9 mouse cellular contexts compared by ENCODE assay signal in genomic region chr8:4493686-4494440, GRCm38 (mm10). TPM values are rescaled to one million over a fixed set of nuclear protein-coding genes. Genes with fewer than 3 reads are reported as not detected.
DNase-seq lines count a peak whose midpoint lies in the region; ATAC-seq and TF ChIP-seq lines count a peak whose summit lies in the region.
"Had no signal": no experiment of that assay in that cellular context is flagged by ENCODE, and none has a peak within 500 bp of the region (broad histone marks: within the 10 kb centered on the region; RNA-seq: fewer than 3 reads in every experiment).

No protein-coding gene starts in this region.

- H3K27me3 ChIP-seq in embryonic facial prominence, embryonic 13.5 days = no peaks in the 10 kb centered on the region
- no peaks in the 10 kb centered on the region for H3K27me3 ChIP-seq in heart, embryonic 10.5 days (ENCODE audit: insufficient read depth, poor library complexity, severe bottlenecking)
- no peaks in the 10 kb centered on the region for H3K27me3 ChIP-seq in kidney, embryonic 15.5 days
- no peaks in the 10 kb centered on the region for H3K27me3 ChIP-seq in limb, embryonic 14.5 days (ENCODE audit: control insufficient read depth, insufficient read depth, low read length)
- no peaks in the 10 kb centered on the region for H3K27me3 ChIP-seq in midbrain, embryonic 14.5 days (ENCODE audit: control insufficient read depth, insufficient read depth, low read length)
- no peaks in the 10 kb centered on the region for H3K27me3 ChIP-seq in stomach, embryonic 14.5 days (ENCODE audit: control insufficient read depth, insufficient read depth, low read length)

- WGBS in embryonic facial prominence, embryonic 13.5 days = 14% methylated on average over 21 of the region's 21 CpGs
- WGBS in heart, embryonic 10.5 days = 10% methylated on average over 21 of the region's 21 CpGs
- 11% methylated on average over 21 of the region's 21 CpGs for WGBS in kidney, embryonic 15.5 days
- WGBS in limb, embryonic 14.5 days = 11% methylated on average over 21 of the region's 21 CpGs
- 9% methylated on average over 21 of the region's 21 CpGs for WGBS in midbrain, embryonic 14.5 days
- WGBS in stomach, embryonic 14.5 days = 9% methylated on average over 21 of the region's 21 CpGs

- H3K4me2 ChIP-seq in embryonic facial prominence, embryonic 13.5 days = peak overlapping the region; percentile 75
- H3K4me2 ChIP-seq in kidney, embryonic 15.5 days = peak overlapping the region; percentile 84
- peak overlapping the region; percentile 82 for H3K4me2 ChIP-seq in limb, embryonic 14.5 days (replicated peaks; ENCODE audit: low read depth, low read length, severe bottlenecking)
- H3K4me2 ChIP-seq in midbrain, embryonic 14.5 days (ENCODE audit: low read length) = peak overlapping the region; percentile 83
- H3K4me2 ChIP-seq in stomach, embryonic 14.5 days (replicated peaks; ENCODE audit: low read depth, low read length) = peak overlapping the region; percentile 66

- DNase-seq in ovary, adult 18-20 months (ENCODE audit: low spot score) = peak; percentile 10
- DNase-seq in ovary, postnatal 10 days (ENCODE audit: low spot score) = no peak
- no peak for DNase-seq in heart, embryonic 10.5 days (ENCODE audit: low spot score)
- DNase-seq in limb, embryonic 14.5 days (ENCODE audit: low spot score) = peak; percentile 12
- peak; percentile 73 for DNase-seq in midbrain, embryonic 14.5 days

- H3K9ac ChIP-seq in embryonic facial prominence, embryonic 13.5 days = peak overlapping the region; percentile 72
- peak overlapping the region; percentile 53 for H3K9ac ChIP-seq in kidney, embryonic 15.5 days
- peak overlapping the region; percentile 63 for H3K9ac ChIP-seq in limb, embryonic 14.5 days (ENCODE audit: low read depth, low read length, severe bottlenecking)
- peak overlapping the region; percentile 80 for H3K9ac ChIP-seq in midbrain, embryonic 14.5 days (replicated peaks; ENCODE audit: low read length)
- H3K9ac ChIP-seq in stomach, embryonic 14.5 days (replicated peaks; ENCODE audit: low read depth, low read length) = peak overlapping the region; percentile 22

- H3K4me3 ChIP-seq in embryonic facial prominence, embryonic 13.5 days = peak overlapping the region; percentile 54
- peak overlapping the region; percentile 72 for H3K4me3 ChIP-seq in heart, embryonic 10.5 days
- peak overlapping the region; percentile 61 for H3K4me3 ChIP-seq in kidney, embryonic 15.5 days (replicated peaks)
- peak overlapping the region; percentile 51 for H3K4me3 ChIP-seq in limb, embryonic 14.5 days (replicated peaks; ENCODE audit: low read length)
- H3K4me3 ChIP-seq in midbrain, embryonic 14.5 days (replicated peaks; ENCODE audit: low read depth, low read length) = peak overlapping the region; percentile 64
- peak overlapping the region; percentile 45 for H3K4me3 ChIP-seq in stomach, embryonic 14.5 days (ENCODE audit: low read depth, low read length)

- H3K9me3 ChIP-seq in embryonic facial prominence, embryonic 13.5 days = no peaks in the 10 kb centered on the region
- no peaks in the 10 kb centered on the region for H3K9me3 ChIP-seq in heart, embryonic 10.5 days
- H3K9me3 ChIP-seq in kidney, embryonic 15.5 days (replicated peaks) = no peaks in the 10 kb centered on the region
- no peaks in the 10 kb centered on the region for H3K9me3 ChIP-seq in limb, embryonic 14.5 days (ENCODE audit: control insufficient read depth, low read length)
- H3K9me3 ChIP-seq in midbrain, embryonic 14.5 days (ENCODE audit: control insufficient read depth, low read length) = no peaks in the 10 kb centered on the region
- H3K9me3 ChIP-seq in stomach, embryonic 14.5 days (ENCODE audit: control insufficient read depth, low read depth, low read length) = no peaks in the 10 kb centered on the region
- H3K9me3 ChIP-seq: G1E had no signal

- peak overlapping the region; percentile 74 for H3K27ac ChIP-seq in embryonic facial prominence, embryonic 13.5 days
- peak overlapping the region; percentile 89 for H3K27ac ChIP-seq in heart, embryonic 10.5 days
- H3K27ac ChIP-seq in kidney, embryonic 15.5 days = peak overlapping the region; percentile 72
- peak overlapping the region; percentile 28 for H3K27ac ChIP-seq in limb, embryonic 14.5 days (replicated peaks; ENCODE audit: low read depth, low read length)
- peak overlapping the region; percentile 67 for H3K27ac ChIP-seq in midbrain, embryonic 14.5 days (replicated peaks; ENCODE audit: low read depth, low read length)
- peak overlapping the region; percentile 84; the same call in 1 of the 2 replicates for H3K27ac ChIP-seq in stomach, embryonic 14.5 days (ENCODE audit: low read length)

- ATAC-seq in embryonic facial prominence, embryonic 13.5 days (ENCODE audit: insufficient number of reproducible peaks, insufficient read depth, low FRiP score, low TSS enrichment, low read depth) = 0 out of 2 replicates have a peak, but pooled peaks have one; percentile 10
- peak; percentile 24 for ATAC-seq in kidney, embryonic 15.5 days (replicated peaks; ENCODE audit: low FRiP score)
- ATAC-seq in limb, embryonic 14.5 days (ENCODE audit: low FRiP score, low read depth) = peak; percentile 45
- ATAC-seq in midbrain, embryonic 14.5 days (ENCODE audit: low FRiP score, low TSS enrichment) = peak; percentile 48
- ATAC-seq in stomach, embryonic 14.5 days (ENCODE audit: insufficient number of reproducible peaks, insufficient read depth, low FRiP score, low read depth) = no peak; the same call in 1 of the 2 replicates

- H3K4me1 ChIP-seq in embryonic facial prominence, embryonic 13.5 days = peaks cover 13% of the 10 kb centered on the region
- H3K4me1 ChIP-seq in heart, embryonic 10.5 days = peaks cover 31% of the 10 kb centered on the region
- peaks cover 16% of the 10 kb centered on the region for H3K4me1 ChIP-seq in kidney, embryonic 15.5 days
- peaks cover 6% of the 10 kb centered on the region; the same call in 1 of the 2 replicates for H3K4me1 ChIP-seq in limb, embryonic 14.5 days (ENCODE audit: control insufficient read depth, insufficient read depth, low read length)
- H3K4me1 ChIP-seq in midbrain, embryonic 14.5 days (ENCODE audit: control insufficient read depth, insufficient read depth, low read length) = peaks cover 19% of the 10 kb centered on the region
- H3K4me1 ChIP-seq in stomach, embryonic 14.5 days (ENCODE audit: control insufficient read depth, insufficient read depth, low read length) = peaks cover 16% of the 10 kb centered on the region; the same call in 1 of the 2 replicates

- no peaks in the 10 kb centered on the region for H3K36me3 ChIP-seq in embryonic facial prominence, embryonic 13.5 days
- peaks cover 10% of the 10 kb centered on the region; the same call in 1 of the 2 replicates for H3K36me3 ChIP-seq in heart, embryonic 10.5 days
- H3K36me3 ChIP-seq in kidney, embryonic 15.5 days = no peaks in the 10 kb centered on the region
- H3K36me3 ChIP-seq in limb, embryonic 14.5 days (ENCODE audit: control insufficient read depth, insufficient read depth, low read length) = no peaks in the 10 kb centered on the region
- H3K36me3 ChIP-seq in midbrain, embryonic 14.5 days (ENCODE audit: control insufficient read depth, insufficient read depth, low read length) = no peaks in the 10 kb centered on the region
- H3K36me3 ChIP-seq in stomach, embryonic 14.5 days (ENCODE audit: control insufficient read depth, insufficient read depth, low read length) = no peaks in the 10 kb centered on the region
- H3K36me3 ChIP-seq: G1E had no signal

- TF ChIP-seq POLR2A in limb, embryonic 14.5 days (IDR thresholded peaks at IDR 0.05; ENCODE audit: borderline replicate concordance, extremely low read depth, insufficient read depth, insufficient read length) = no peak

RNA-seq across cellular contexts. Expression of gene Cers4, which starts 1.0 kb away (rescaled TPM):
- polyA plus RNA-seq in embryonic facial prominence, embryonic 13.5 days (2015; fragmentation: Nextera tagmentation; extraction: Ambion mirVana) = 15.4 and 18.9 TPM in 2 replicates
- 21.7 and 31.2 TPM in 2 replicates for polyA plus RNA-seq in heart, embryonic 10.5 days (2016; fragmentation: Nextera tagmentation; extraction: Ambion mirVana)
- polyA plus RNA-seq in kidney, embryonic 15.5 days (2015; fragmentation: Nextera tagmentation; extraction: Ambion mirVana) = 15.5 and 17.1 TPM in 2 replicates
- polyA plus RNA-seq in limb, embryonic 14.5 days (2012; rRNA removed) = 30.0 and 38.2 TPM in 2 replicates
- polyA plus RNA-seq in limb, embryonic 14.5 days (2014; fragmentation: Nextera tagmentation; extraction: Ambion mirVana) = 17.2 and 17.9 TPM in 2 replicates
- 37.7 and 41.1 TPM in 2 replicates for polyA plus RNA-seq in midbrain, embryonic 14.5 days (2014; fragmentation: Nextera tagmentation; extraction: Ambion mirVana)
- 44.6 and 46.2 TPM in 2 replicates for polyA plus RNA-seq in stomach, embryonic 14.5 days (2014; fragmentation: Nextera tagmentation; extraction: Ambion mirVana)
- polyA plus RNA-seq: G1E had no signal

Comparison
In these comparisons a context has a peak if more than half of its experiments do, and no peak if none do; other contexts are left out.
1. DNase-seq: peak in ovary, adult 18-20 months (single experiment), limb, embryonic 14.5 days (single experiment) and midbrain, embryonic 14.5 days (single experiment); none in ovary, postnatal 10 days (single experiment) and heart, embryonic 10.5 days (single experiment).
2. H3K27ac ChIP-seq: peak in every context shown above with its lines; median percentile 89 in heart, embryonic 10.5 days; 84 in stomach, embryonic 14.5 days; 74 in embryonic facial prominence, embryonic 13.5 days; 72 in kidney, embryonic 15.5 days; 67 in midbrain, embryonic 14.5 days; 28 in limb, embryonic 14.5 days.
3. H3K9ac ChIP-seq: peak in every context shown above with its lines; median percentile 80 in midbrain, embryonic 14.5 days; 72 in embryonic facial prominence, embryonic 13.5 days; 63 in limb, embryonic 14.5 days; 53 in kidney, embryonic 15.5 days; 22 in stomach, embryonic 14.5 days.
4. Peak in every context shown above with its lines, with median percentiles within 50 percentile points of each other: H3K4me2 ChIP-seq and H3K4me3 ChIP-seq.